Comparison of ENCODE assay signal across 9 mouse cellular contexts in genomic region chr5:136251004-136251403, GRCm38 (mm10). TPM values are rescaled to one million over a fixed set of nuclear protein-coding genes. Genes with fewer than 3 reads are reported as not detected.
A peak's percentile ranks its signal among the peaks of the same experiment; 100 is the strongest.
DNase-seq lines count a peak whose midpoint lies in the region; ATAC-seq and TF ChIP-seq lines count a peak whose summit lies in the region.
"Had no signal": no experiment of that assay in that cellular context is flagged by ENCODE, and none has a peak within 500 bp of the region (broad histone marks: within the 10 kb centered on the region; RNA-seq: fewer than 3 reads in every experiment).

No protein-coding gene starts in this region.

- H3K4me1 ChIP-seq in forebrain, embryonic 11.5 days (replicated peaks; ENCODE audit: control insufficient read depth, insufficient read depth, low read length), result no peaks in the 10 kb centered on the region
- H3K4me1 ChIP-seq in forebrain, embryonic 12.5 days, result 0 out of 2 replicates have a peak, but pooled peaks cover under 1% of the 10 kb centered on the region

- no peak for ATAC-seq in forebrain, embryonic 11.5 days (replicated peaks; ENCODE audit: low FRiP score)
- ATAC-seq in forebrain, embryonic 12.5 days (ENCODE audit: low FRiP score), result no peak
- peak; percentile 29 for ATAC-seq in CD4-positive, CD25-positive, alpha-beta regulatory T cell, adult 4 months
- ATAC-seq in inflammation-experienced regulatory T-cells, adult 6 months, result no peak

- H3K9ac ChIP-seq in forebrain, embryonic 11.5 days (ENCODE audit: low read length), result no peak overlapping the region
- H3K9ac ChIP-seq in forebrain, embryonic 12.5 days, result no peak overlapping the region
- H3K9ac ChIP-seq: lung, embryonic 15.5 days had no signal

- no peaks in the 10 kb centered on the region for H3K9me3 ChIP-seq in forebrain, embryonic 11.5 days (ENCODE audit: control insufficient read depth, low read length)
- no peaks in the 10 kb centered on the region for H3K9me3 ChIP-seq in forebrain, embryonic 12.5 days
- H3K9me3 ChIP-seq: lung, embryonic 15.5 days had no signal

- peak; percentile 61 for TF ChIP-seq CTCF in left cerebral cortex, adult 2 months (IDR thresholded peaks at IDR 0.05)

- peak; percentile 69 for DNase-seq in forebrain, embryonic 11.5 days (ENCODE audit: low spot score)
- peak in 1 of 2 experiments; percentile 43 for DNase-seq in left cerebral cortex, adult 2 months (ENCODE audit: extremely low spot score in 1 of 2, low spot score in 2 of 2)
- no peak for DNase-seq in left cerebral cortex, adult 8-10 months (ENCODE audit: low spot score in 2 of 2)
- DNase-seq in c-Kit-positive CD71-negative TER-119-negative erythroid progenitor cells, embryonic 14.5 days (ENCODE audit: low read depth), result peak; percentile 42
- peak; percentile 53 for DNase-seq in naive thymus-derived CD4-positive, alpha-beta T cell, adult 2 months (ENCODE audit: low read depth)

- no peak overlapping the region for H3K27ac ChIP-seq in forebrain, embryonic 11.5 days (ENCODE audit: low read depth, low read length)
- no peak overlapping the region for H3K27ac ChIP-seq in forebrain, embryonic 12.5 days
- H3K27ac ChIP-seq in left cerebral cortex, adult 2 months, result no peak overlapping the region
- H3K27ac ChIP-seq: lung, embryonic 15.5 days had no signal

- no peaks in the 10 kb centered on the region for H3K36me3 ChIP-seq in forebrain, embryonic 11.5 days (ENCODE audit: control insufficient read depth, insufficient read depth, low read length)
- peaks cover 28% of the 10 kb centered on the region for H3K36me3 ChIP-seq in forebrain, embryonic 12.5 days (replicated peaks)

- H3K4me3 ChIP-seq in forebrain, embryonic 11.5 days (ENCODE audit: low read depth, low read length), result no peak overlapping the region
- H3K4me3 ChIP-seq in forebrain, embryonic 12.5 days (replicated peaks), result no peak overlapping the region
- H3K4me3 ChIP-seq in left cerebral cortex, adult 2 months, result no peak overlapping the region
- H3K4me3 ChIP-seq: lung, embryonic 15.5 days had no signal

- WGBS in forebrain, embryonic 11.5 days, result 50% methylated on average over 7 of the region's 7 CpGs
- 51% methylated on average over 7 of the region's 7 CpGs for WGBS in forebrain, embryonic 12.5 days

- H3K4me2 ChIP-seq in forebrain, embryonic 11.5 days (ENCODE audit: low read depth, low read length, severe bottlenecking), result no peak overlapping the region
- no peak overlapping the region for H3K4me2 ChIP-seq in forebrain, embryonic 12.5 days
- H3K4me2 ChIP-seq: lung, embryonic 15.5 days had no signal

- intact Hi-C loops in left cerebral cortex, adult 2 months (cut with DNase I), result loop anchor here (5.0 kb wide), 1 partner anchor 34 kb away; no protein-coding TSS in a partner anchor

- H3K27me3 ChIP-seq in forebrain, embryonic 11.5 days (ENCODE audit: control insufficient read depth, insufficient read depth, low read length), result no peaks in the 10 kb centered on the region
- H3K27me3 ChIP-seq in forebrain, embryonic 12.5 days, result no peaks in the 10 kb centered on the region
- H3K27me3 ChIP-seq: lung, embryonic 15.5 days had no signal

RNA-seq across cellular contexts. Expression of gene Sh2b2, which starts 4.6 kb away (rescaled TPM):
- 17.1 TPM in 2 replicates for polyA plus RNA-seq in forebrain, embryonic 11.5 days (2014; fragmentation: Nextera tagmentation; extraction: Ambion mirVana)
- 19.6 and 21.7 TPM in 2 replicates for polyA plus RNA-seq in forebrain, embryonic 12.5 days (2016; fragmentation: Nextera tagmentation; extraction: Ambion mirVana)
- 1 to 10 TPM; 7.4 to 9.4 TPM for total RNA-seq in left cerebral cortex, adult 2 months (2021)
- total RNA-seq in left cerebral cortex, adult 8-10 months (2022), result 1 to 10 TPM; 5.3 to 7.5 (median 6.7) TPM
- under 1 TPM in 1 of 2 experiments, not detected in 1; 0.15 TPM for polyA plus RNA-seq in CD4-positive, CD25-positive, alpha-beta regulatory T cell, adult 4 months (2017; shearing (Covaris generic))
- polyA plus RNA-seq in inflammation-experienced regulatory T-cells, adult 6 months (2017; shearing (Covaris generic)), result under 1 TPM in 1 of 3 experiments, not detected in 2; 0.24 TPM

RNA-seq across cellular contexts. Expression of gene Prkrip1, which starts 52.2 kb away (rescaled TPM):
- polyA plus RNA-seq in forebrain, embryonic 11.5 days (2014; fragmentation: Nextera tagmentation; extraction: Ambion mirVana), result 66.8 and 81.3 TPM in 2 replicates
- polyA plus RNA-seq in forebrain, embryonic 12.5 days (2016; fragmentation: Nextera tagmentation; extraction: Ambion mirVana), result 71.0 and 80.1 TPM in 2 replicates
- 10 to 100 TPM; 34.7 to 37.7 TPM for total RNA-seq in left cerebral cortex, adult 2 months (2021)
- 10 to 100 TPM; 25.2 to 36.0 (median 26.9) TPM for total RNA-seq in left cerebral cortex, adult 8-10 months (2022)
- polyA plus RNA-seq in CD4-positive, CD25-positive, alpha-beta regulatory T cell, adult 4 months (2017; shearing (Covaris generic)), result 10 to 100 TPM; 31.0 to 49.0 TPM
- polyA plus RNA-seq in inflammation-experienced regulatory T-cells, adult 6 months (2017; shearing (Covaris generic)), result 10 to 100 TPM; 40.9 to 48.3 (median 45.5) TPM

Comparison
In these comparisons a context has a peak if more than half of its experiments do, and no peak if none do; other contexts are left out.
1. DNase-seq: peak in forebrain, embryonic 11.5 days (single experiment), c-Kit-positive CD71-negative TER-119-negative erythroid progenitor cells, embryonic 14.5 days (single experiment) and naive thymus-derived CD4-positive, alpha-beta T cell, adult 2 months (single experiment); none in left cerebral cortex, adult 8-10 months (0 of 2).
2. RNA of gene Sh2b2, which starts 4.6 kb away (polyA plus RNA-seq): 19.6 to 21.7 TPM in forebrain, embryonic 12.5 days and 17.1 TPM in forebrain, embryonic 11.5 days; 0.15 TPM in CD4-positive, CD25-positive, alpha-beta regulatory T cell, adult 4 months and 0.24 TPM in inflammation-experienced regulatory T-cells, adult 6 months; every median in the first group is over 10 times any median in the second.